Mouse (Mus musculus) ES-Bruce4 (cell line): Measurements from ENCODE around the gene Clmn. TPM values are rescaled to one million over a fixed set of nuclear protein-coding genes. Genes with fewer than 3 reads are reported as not detected.

Experiments used
- H3K27ac ChIP-seq: 2 replicates; pipeline ENCODE4 v1.5.1; 2012; ENCODE audit warnings: low read length, inconsistent platforms; ENCODE audit not compliant: insufficient read depth
- H3K27me3 ChIP-seq: 2 replicates; pipeline ENCODE4 v1.6.1; 2012; ENCODE audit warnings: mild to moderate bottlenecking, low read length, inconsistent platforms; ENCODE audit not compliant: control insufficient read depth, poor library complexity, insufficient read depth, severe bottlenecking
- H3K36me3 ChIP-seq: 2 replicates; pipeline ENCODE4 v1.6.1; 2012; ENCODE audit warnings: inconsistent platforms, mild to moderate bottlenecking, low read length, moderate library complexity; ENCODE audit not compliant: control insufficient read depth, poor library complexity, insufficient read depth, severe bottlenecking
- H3K4me1 ChIP-seq: one replicate; pipeline ENCODE4 v1.8.1; 2011; ENCODE audit warnings: low read length; ENCODE audit not compliant: control insufficient read depth, insufficient read depth
- H3K4me3 ChIP-seq: 2 replicates; pipeline ENCODE4 v1.5.1; 2011; ENCODE audit warnings: low read depth, mild to moderate bottlenecking, low read length
- H3K9ac ChIP-seq: 2 replicates; pipeline ENCODE4 v1.6.1; 2012; ENCODE audit warnings: low read depth, mild to moderate bottlenecking, inconsistent platforms; ENCODE audit not compliant: poor library complexity, severe bottlenecking
- H3K9me3 ChIP-seq: replicated peaks from 2 replicates; pipeline ENCODE4 v1.6.1; 2012; ENCODE audit warnings: mild to moderate bottlenecking, low read length, inconsistent platforms; ENCODE audit not compliant: control insufficient read depth, poor library complexity, insufficient read depth, severe bottlenecking
- CTCF ChIP-seq: IDR thresholded peaks from one replicate; pipeline ENCODE4 v1.8.1; 2011; ENCODE audit warnings: low read depth, low read length
- EP300 ChIP-seq: IDR thresholded peaks from 2 replicates; pipeline ENCODE4 v1.6.1; 2011; ENCODE audit warnings: low read depth, low read length; ENCODE audit not compliant: insufficient read depth
- POLR2A ChIP-seq: IDR thresholded peaks from one replicate; pipeline ENCODE4 v1.8.1; 2011; ENCODE audit warnings: low read length; ENCODE audit not compliant: insufficient read depth
- polyA plus RNA-seq: library from polyadenylated mRNA; stranded (reverse); fragments of >200 nt; gene quantifications from 2 replicates; pipeline ENCODE4 v1.2.4, GENCODE M21; 2011; ENCODE audit warnings: low read depth; ENCODE audit not compliant: missing spikeins, insufficient read depth, insufficient read length

Clmn gene
- polyA plus RNA-seq, 1 experiment, result 14.8 TPM

DNA sequence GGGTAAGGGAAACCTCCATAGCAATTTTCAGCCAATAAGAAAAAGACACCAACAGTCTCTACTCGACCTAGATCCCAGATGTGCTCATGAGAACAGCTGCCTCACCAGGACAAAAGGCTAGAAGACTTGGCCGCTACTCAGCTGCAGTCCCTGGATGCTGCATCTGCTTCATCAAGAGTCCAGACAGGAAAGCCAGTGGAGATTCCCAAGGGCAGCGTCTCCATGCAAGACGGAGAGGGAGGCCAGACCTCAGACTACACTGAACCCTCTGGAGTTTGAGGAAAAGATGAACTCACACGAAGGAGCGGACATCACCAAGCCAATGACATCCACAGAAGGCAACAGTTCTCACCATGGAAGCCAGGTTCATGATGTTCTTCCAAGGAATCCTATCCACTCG, 99.1 kb downstream of the Clmn start:
- TF ChIP-seq EP300, result no peak
- TF ChIP-seq CTCF, result no peak
- no peak for TF ChIP-seq POLR2A
- no peak overlapping the region for H3K4me3 ChIP-seq
- H3K4me1 ChIP-seq, result peaks cover 10% of the 10 kb centered on the region
- no peaks in the 10 kb centered on the region for H3K27me3 ChIP-seq
- H3K9me3 ChIP-seq, result no peaks in the 10 kb centered on the region
- no peaks in the 10 kb centered on the region for H3K36me3 ChIP-seq
- H3K9ac ChIP-seq, result no peak overlapping the region
- H3K27ac ChIP-seq, result no peak overlapping the region

- no peak overlapping the region for H3K4me3 ChIP-seq
- no peak overlapping the region for H3K9ac ChIP-seq
- H3K27me3 ChIP-seq, result no peaks in the 10 kb centered on the region
- TF ChIP-seq EP300, result no peak
- no peak for TF ChIP-seq POLR2A
- TF ChIP-seq CTCF, result no peak
- peak overlapping the region; percentile 53; the same call in 1 of the 2 replicates for H3K27ac ChIP-seq
- H3K9me3 ChIP-seq, result no peaks in the 10 kb centered on the region
- no peaks in the 10 kb centered on the region for H3K36me3 ChIP-seq
- H3K4me1 ChIP-seq, result peaks cover 8% of the 10 kb centered on the region
These were observed 99.8 kb downstream of the Clmn start for GRCm38 (mm10) chr12:104765116-104765515.

DNA sequence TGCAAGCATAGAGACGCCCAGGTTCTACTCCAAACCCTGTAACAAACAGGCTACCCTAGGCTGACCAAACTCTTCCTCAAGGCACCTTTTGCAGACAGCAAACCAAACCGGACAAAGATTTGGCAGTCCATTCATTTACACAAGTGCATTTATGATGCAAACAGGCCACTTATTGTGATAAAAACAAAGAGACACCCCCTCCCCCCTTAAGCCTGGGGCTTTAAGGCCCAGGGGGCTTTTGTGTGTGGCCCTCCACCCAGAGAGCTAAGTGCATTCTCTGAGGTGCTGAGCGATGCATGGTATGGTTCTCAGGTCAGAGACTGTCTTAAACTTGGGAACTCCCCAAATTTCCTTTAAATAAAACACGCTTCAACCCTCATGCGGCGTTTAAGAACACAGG, 101.0 kb downstream of the Clmn start:
- H3K9ac ChIP-seq, result no peak overlapping the region
- H3K4me3 ChIP-seq, result no peak overlapping the region
- TF ChIP-seq EP300 (peak; percentile 98), CTCF (no peak)
- H3K27ac ChIP-seq, result peak overlapping the region; percentile 90
- peaks cover 6% of the 10 kb centered on the region for H3K4me1 ChIP-seq
- H3K36me3 ChIP-seq, result no peaks in the 10 kb centered on the region
- H3K27me3 ChIP-seq, result no peaks in the 10 kb centered on the region
- no peaks in the 10 kb centered on the region for H3K9me3 ChIP-seq

DNA sequence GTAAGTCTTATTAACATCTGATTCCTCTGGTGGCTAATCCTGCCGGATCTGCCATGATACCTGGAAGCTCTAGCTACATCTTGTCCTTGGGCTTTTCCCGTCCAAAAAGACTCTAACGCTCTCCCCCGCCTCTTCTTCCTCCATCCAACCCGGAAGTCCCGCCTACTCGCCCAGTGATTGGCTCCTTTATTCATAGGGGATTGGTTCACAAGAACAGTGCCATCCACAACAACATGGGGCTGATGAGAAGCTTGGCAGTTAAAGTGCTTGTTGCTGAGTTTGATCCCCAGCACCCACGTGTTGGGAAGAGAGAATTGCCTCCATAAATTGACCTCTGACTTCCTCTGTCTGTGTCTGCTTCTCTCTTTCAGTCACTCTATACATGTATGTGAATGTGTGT, 103.5 kb downstream of the Clmn start:
- Histone ChIP-seq H3K4me3 (peak overlapping the region; percentile 85), H3K9ac (peak overlapping the region; percentile 73), H3K9me3 (no peaks in the 10 kb centered on the region), H3K27me3 (no peaks in the 10 kb centered on the region), H3K36me3 (no peaks in the 10 kb centered on the region), H3K27ac (peak overlapping the region; percentile 70), H3K4me1 (peaks cover 5% of the 10 kb centered on the region)
- TF ChIP-seq POLR2A, result peak; percentile 33
- no peak for TF ChIP-seq CTCF

GRCm38 (mm10) chr12:104758066-104758465, 106.8 kb downstream of the Clmn start:
- Histone ChIP-seq H3K27ac (no peak overlapping the region), H3K36me3 (no peaks in the 10 kb centered on the region), H3K4me1 (peaks cover 5% of the 10 kb centered on the region), H3K9me3 (no peaks in the 10 kb centered on the region), H3K27me3 (no peaks in the 10 kb centered on the region), H3K9ac (no peak overlapping the region), H3K4me3 (no peak overlapping the region)
- TF ChIP-seq EP300 (no peak), POLR2A (no peak), CTCF (no peak)

DNA sequence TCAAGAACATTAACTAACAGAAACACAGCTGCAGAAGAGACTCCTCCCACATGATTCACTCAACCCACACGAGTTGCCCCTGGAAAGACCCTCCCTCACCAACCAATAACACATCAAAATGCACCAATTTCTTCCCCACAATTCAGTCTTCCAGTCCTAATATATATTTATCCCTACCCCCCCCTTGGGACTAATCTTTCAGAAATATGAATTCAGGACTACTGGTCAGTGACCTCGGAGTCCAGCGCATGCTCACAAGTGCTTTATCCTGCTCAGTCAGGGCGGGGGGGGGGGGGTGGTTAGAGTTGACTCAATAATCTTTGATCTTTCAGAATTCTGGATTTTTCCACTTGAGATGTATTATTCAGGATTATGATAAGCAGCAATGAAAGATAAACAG, 111.2 kb downstream of the Clmn start:
- 0 out of 2 replicates have a peak, but pooled peaks cover 2% of the 10 kb centered on the region for H3K36me3 ChIP-seq
- H3K4me1 ChIP-seq, result peaks cover 3% of the 10 kb centered on the region
- no peak for TF ChIP-seq CTCF
- no peak for TF ChIP-seq POLR2A
- TF ChIP-seq EP300, result no peak
- H3K9me3 ChIP-seq, result no peaks in the 10 kb centered on the region
- H3K4me3 ChIP-seq, result no peak overlapping the region
- H3K27ac ChIP-seq, result no peak overlapping the region
- no peak overlapping the region for H3K9ac ChIP-seq
- H3K27me3 ChIP-seq, result no peaks in the 10 kb centered on the region
